Comparison of ENCODE assay signal across 26 mouse cellular contexts in genomic region chr12:100847437-100848080, GRCm38 (mm10).
A peak's percentile ranks its signal among the peaks of the same experiment; 100 is the strongest.
DNase-seq lines count a peak whose midpoint lies in the region; ATAC-seq lines count a peak whose summit lies in the region.
"Had no signal": no experiment of that assay in that cellular context is flagged by ENCODE, and none has a peak within 500 bp of the region (broad histone marks: within the 10 kb centered on the region; RNA-seq: fewer than 3 reads in every experiment).

No protein-coding gene starts in this region.

- ATAC-seq in neural tube, embryonic 11.5 days (ENCODE audit: insufficient read depth, low FRiP score, low TSS enrichment) = peak; percentile 74; the same call in 1 of the 2 replicates
- ATAC-seq in neural tube, embryonic 13.5 days (ENCODE audit: low read depth) = peak; percentile 64
- ATAC-seq in inflammation-experienced regulatory T-cells, adult 6 months = no peak
- ATAC-seq: forebrain, postnatal 0 days; liver, embryonic 12.5 days; liver, postnatal 0 days; Patski had no signal

- no peaks in the 10 kb centered on the region for H3K4me1 ChIP-seq in heart, embryonic 10.5 days
- H3K4me1 ChIP-seq in neural tube, embryonic 11.5 days (ENCODE audit: control insufficient read depth, insufficient read depth, low read length) = peaks cover 2% of the 10 kb centered on the region; the same call in 1 of the 2 replicates
- H3K4me1 ChIP-seq in neural tube, embryonic 13.5 days (replicated peaks) = peaks cover 18% of the 10 kb centered on the region
- H3K4me1 ChIP-seq: embryonic facial prominence, embryonic 10.5 days; embryonic facial prominence, embryonic 15.5 days; forebrain, embryonic 12.5 days; heart, embryonic 12.5 days; liver, embryonic 12.5 days; midbrain, embryonic 12.5 days had no signal

- H3K4me2 ChIP-seq in neural tube, embryonic 11.5 days (ENCODE audit: low read depth) = no peak overlapping the region
- H3K4me2 ChIP-seq in neural tube, embryonic 13.5 days = no peak overlapping the region
- H3K4me2 ChIP-seq: embryonic facial prominence, embryonic 15.5 days; forebrain, embryonic 12.5 days; heart, embryonic 12.5 days; kidney, embryonic 15.5 days; liver, embryonic 12.5 days; midbrain, embryonic 12.5 days had no signal

- peaks cover 14% of the 10 kb centered on the region; the same call in 1 of the 2 replicates for H3K27me3 ChIP-seq in heart, embryonic 10.5 days (ENCODE audit: insufficient read depth, poor library complexity, severe bottlenecking)
- no peaks in the 10 kb centered on the region for H3K27me3 ChIP-seq in neural tube, embryonic 11.5 days (ENCODE audit: control insufficient read depth, insufficient read depth, low read length)
- no peaks in the 10 kb centered on the region for H3K27me3 ChIP-seq in neural tube, embryonic 13.5 days
- H3K27me3 ChIP-seq: embryonic facial prominence, embryonic 15.5 days; forebrain, embryonic 12.5 days; kidney, embryonic 15.5 days; midbrain, embryonic 12.5 days; Patski had no signal

- H3K9ac ChIP-seq in neural tube, embryonic 11.5 days (ENCODE audit: low read length) = no peak overlapping the region
- no peak overlapping the region for H3K9ac ChIP-seq in neural tube, embryonic 13.5 days
- H3K9ac ChIP-seq: embryonic facial prominence, embryonic 15.5 days; forebrain, embryonic 12.5 days; forebrain, postnatal 0 days; heart, embryonic 12.5 days; kidney, embryonic 15.5 days; liver, embryonic 12.5 days; liver, postnatal 0 days; midbrain, embryonic 12.5 days had no signal

- WGBS in heart, embryonic 10.5 days = 83% methylated on average over 11 of the region's 11 CpGs
- WGBS in neural tube, embryonic 11.5 days = 46% methylated on average over 11 of the region's 11 CpGs
- 27% methylated on average over 11 of the region's 11 CpGs for WGBS in neural tube, embryonic 13.5 days

- no peak overlapping the region for H3K4me3 ChIP-seq in heart, embryonic 10.5 days
- no peak overlapping the region for H3K4me3 ChIP-seq in neural tube, embryonic 11.5 days (ENCODE audit: low read depth, low read length)
- no peak overlapping the region for H3K4me3 ChIP-seq in neural tube, embryonic 13.5 days
- H3K4me3 ChIP-seq: embryonic facial prominence, embryonic 10.5 days; embryonic facial prominence, embryonic 15.5 days; forebrain, embryonic 12.5 days; heart, embryonic 12.5 days; kidney, embryonic 15.5 days; liver, embryonic 12.5 days; midbrain, embryonic 12.5 days had no signal

- no peaks in the 10 kb centered on the region for H3K36me3 ChIP-seq in heart, embryonic 10.5 days
- no peaks in the 10 kb centered on the region for H3K36me3 ChIP-seq in neural tube, embryonic 11.5 days (ENCODE audit: control insufficient read depth, insufficient read depth, low read length)
- H3K36me3 ChIP-seq in neural tube, embryonic 13.5 days = no peaks in the 10 kb centered on the region
- H3K36me3 ChIP-seq: embryonic facial prominence, embryonic 10.5 days; embryonic facial prominence, embryonic 15.5 days; forebrain, embryonic 12.5 days; heart, embryonic 12.5 days; kidney, embryonic 15.5 days; liver, embryonic 12.5 days; midbrain, embryonic 12.5 days had no signal

- H3K9me3 ChIP-seq in heart, embryonic 10.5 days = no peaks in the 10 kb centered on the region
- H3K9me3 ChIP-seq in neural tube, embryonic 11.5 days (ENCODE audit: control insufficient read depth, low read length) = no peaks in the 10 kb centered on the region
- H3K9me3 ChIP-seq in neural tube, embryonic 13.5 days = no peaks in the 10 kb centered on the region
- H3K9me3 ChIP-seq: embryonic facial prominence, embryonic 10.5 days; embryonic facial prominence, embryonic 15.5 days; forebrain, embryonic 12.5 days; heart, embryonic 12.5 days; kidney, embryonic 15.5 days; liver, embryonic 12.5 days; midbrain, embryonic 12.5 days had no signal

- DNase-seq in heart, embryonic 10.5 days (ENCODE audit: low spot score) = peak; percentile 48
- no peak for DNase-seq in heart, adult 18-20 months
- DNase-seq in neural tube, embryonic 11.5 days (ENCODE audit: low spot score) = no peak
- DNase-seq in neural tube, embryonic 10.5 days (ENCODE audit: extremely low spot score, low spot score) = no peak
- DNase-seq in left cerebral cortex, adult 8-10 months (ENCODE audit: low spot score in 2 of 2) = no peak
- DNase-seq: adrenal gland, postnatal 10 days; cerebellum, adult 11-12 months; forebrain, postnatal 0 days; heart, postnatal 4 days; kidney, adult 18-20 months; kidney, postnatal 4 days; left cerebral cortex, postnatal 4 days; liver, postnatal 0 days; lung, postnatal 36 days; right cerebral cortex, postnatal 25 days; thymus, postnatal 25 days had no signal

- H3K27ac ChIP-seq in heart, embryonic 10.5 days = no peak overlapping the region
- H3K27ac ChIP-seq in neural tube, embryonic 11.5 days (ENCODE audit: low read depth, low read length) = no peak overlapping the region
- no peak overlapping the region for H3K27ac ChIP-seq in neural tube, embryonic 13.5 days (replicated peaks)
- H3K27ac ChIP-seq: embryonic facial prominence, embryonic 10.5 days; embryonic facial prominence, embryonic 15.5 days; forebrain, embryonic 12.5 days; kidney, embryonic 15.5 days; liver, embryonic 12.5 days; midbrain, embryonic 12.5 days had no signal
